Mouse (Mus musculus): ENCODE data around the gene Tada2a.

The Tada2a gene

GRCm38 (mm10) chr11:84107137-84107536 lies 22.3 kb downstream of the Tada2a start:
- no peak for DNase-seq

- DNase-seq: no peak
These were observed 25.4 kb downstream of the Tada2a start for GRCm38 (mm10) chr11:84104036-84104435.

DNA sequence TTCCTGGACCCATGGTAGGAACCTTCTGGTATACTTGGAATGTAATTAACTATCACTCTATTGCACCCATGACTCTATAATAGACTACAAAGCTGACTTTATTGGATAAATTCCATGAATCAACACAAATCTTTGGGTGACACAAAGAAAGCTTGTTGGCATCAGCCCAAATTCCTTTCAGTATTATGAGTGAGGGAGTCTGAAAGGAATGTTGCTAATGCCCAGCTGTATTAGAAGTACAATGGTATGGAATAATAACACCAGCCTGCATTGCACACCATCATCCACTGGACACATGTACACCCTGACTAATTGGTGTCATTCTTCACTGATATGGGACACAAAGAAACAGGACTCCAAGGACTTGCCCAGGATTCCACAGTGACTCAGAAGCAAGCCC lies 28.2 kb downstream of the Tada2a start:
- no peak for DNase-seq

DNA sequence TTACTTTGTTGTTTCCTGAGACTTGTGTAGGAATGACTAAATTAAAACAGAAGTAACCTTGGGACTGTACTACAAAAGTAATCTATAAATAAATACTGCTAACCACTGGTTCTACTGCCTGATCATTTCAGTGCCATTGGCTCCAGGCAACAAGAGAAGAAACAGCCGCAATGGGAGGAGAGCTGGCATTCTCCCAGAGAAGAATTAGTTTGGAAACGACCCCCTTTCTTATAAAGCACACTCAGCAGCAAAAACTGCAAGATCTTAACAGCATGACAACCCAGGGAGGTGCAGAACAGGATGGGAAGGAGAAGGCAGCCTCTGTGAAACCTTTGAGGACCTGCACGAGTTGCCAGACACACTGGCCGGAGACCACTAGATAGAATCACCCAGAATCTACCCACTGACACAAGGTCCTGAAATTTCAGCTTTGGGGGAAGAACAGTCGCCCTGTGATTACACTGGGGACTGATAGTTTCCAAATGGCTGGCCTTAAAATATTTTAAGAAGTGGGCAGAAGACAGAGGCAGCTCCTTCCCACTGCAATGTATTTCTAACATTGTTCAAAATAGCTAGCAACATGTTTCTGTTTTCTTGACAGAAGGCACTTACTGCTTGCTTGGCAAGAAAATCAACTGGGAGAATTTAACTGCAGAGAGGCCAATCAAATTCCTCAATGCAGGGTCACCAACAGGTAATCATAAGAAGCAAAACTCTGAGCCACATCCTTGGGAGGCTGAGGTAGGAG lies 32.0 kb downstream of the Tada2a start:
- DNase-seq: no peak

- no peak for DNase-seq
These were observed 34.3 kb downstream of the Tada2a start for GRCm38 (mm10) chr11:84095084-84095483.

DNA sequence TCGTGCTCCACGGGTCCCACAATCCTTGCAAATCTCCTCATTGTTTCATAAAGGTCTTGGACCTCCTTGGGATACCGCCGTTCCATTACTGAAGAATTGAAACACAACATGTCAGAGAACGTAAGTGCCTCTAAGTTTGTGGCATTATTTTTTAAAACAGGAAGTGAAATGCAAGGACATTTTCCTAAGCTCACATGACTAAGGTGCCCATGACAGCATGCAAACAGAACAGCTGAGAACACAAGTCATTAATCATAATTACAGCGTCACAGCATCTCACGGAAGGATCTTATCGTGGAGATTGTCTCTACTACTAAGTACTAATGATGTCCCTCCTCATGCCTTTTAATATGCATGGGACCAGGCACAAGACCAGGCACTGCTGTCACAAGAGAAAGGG lies 38.8 kb downstream of the Tada2a start:
- DNase-seq: no peak

- no peak for DNase-seq
These were observed 47.5 kb downstream of the Tada2a start for GRCm38 (mm10) chr11:84081901-84082300.

GRCm38 (mm10) chr11:84080327-84080726 lies 49.1 kb downstream of the Tada2a start:
- DNase-seq: no peak

DNA sequence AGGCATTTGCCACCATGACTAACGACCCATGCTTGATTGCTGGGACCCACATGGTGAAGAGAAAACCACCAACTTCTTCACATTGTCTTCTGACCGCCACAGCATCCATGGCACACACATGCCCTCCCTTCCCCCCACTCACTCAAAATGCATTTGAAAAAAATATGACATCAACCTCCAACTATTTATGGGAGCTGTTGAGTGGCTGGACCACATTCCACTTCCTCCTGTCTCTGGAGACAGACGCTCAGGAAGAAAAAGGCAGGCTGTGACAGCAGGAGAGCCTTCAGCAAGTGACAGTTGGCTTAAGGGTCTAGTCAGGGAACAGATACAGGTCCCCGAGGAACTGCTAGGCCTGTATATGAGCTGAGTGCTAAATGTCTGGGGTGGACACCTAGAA lies 49.5 kb downstream of the Tada2a start:
- DNase-seq: no peak

DNA sequence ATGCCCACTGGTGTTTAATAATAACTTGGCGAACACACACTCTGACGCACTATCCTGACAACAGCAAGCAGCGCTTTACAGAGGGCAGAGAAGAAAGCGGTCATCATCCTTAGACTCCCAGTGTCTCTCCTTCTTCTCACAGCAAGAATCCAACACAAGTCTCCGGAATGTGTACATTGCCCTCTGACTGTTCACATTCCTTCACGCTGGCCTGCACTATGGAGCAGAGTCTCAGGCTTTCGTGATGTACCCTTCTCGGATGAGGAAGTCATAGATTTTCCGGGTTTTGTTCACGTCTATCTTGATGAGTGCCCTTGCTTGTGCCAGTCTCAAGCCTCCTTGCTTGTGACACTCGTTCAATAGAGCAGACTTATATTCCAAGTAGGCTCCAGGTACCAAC lies 50.0 kb downstream of the Tada2a start:
- DNase-seq: no peak

GRCm38 (mm10) chr11:84078601-84079000 lies 50.8 kb downstream of the Tada2a start:
- no peak for DNase-seq

DNA sequence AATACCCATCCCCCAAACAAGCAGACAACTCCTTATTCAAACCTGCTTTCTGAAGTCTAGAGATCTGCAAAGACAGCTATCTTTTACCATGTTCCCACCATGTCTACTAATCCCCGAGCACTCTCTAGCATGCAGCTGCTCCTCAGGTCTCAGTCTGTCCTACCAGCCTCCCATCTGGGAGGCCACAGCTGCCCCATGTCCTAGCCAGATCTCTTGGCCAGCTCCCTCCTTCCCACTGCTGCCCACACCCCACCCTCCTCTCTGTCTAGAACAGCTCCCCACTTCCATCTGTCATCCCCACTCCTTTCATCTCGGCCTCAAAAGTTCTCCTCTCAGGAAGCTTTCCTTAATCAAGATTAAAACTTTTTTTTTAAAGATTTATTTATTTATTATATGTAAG lies 52.4 kb downstream of the Tada2a start:
- DNase-seq: no peak

- no peak for DNase-seq
These were observed 55.3 kb downstream of the Tada2a start for GRCm38 (mm10) chr11:84073816-84074764.

GRCm38 (mm10) chr11:84072904-84073651 lies 56.3 kb downstream of the Tada2a start:
- DNase-seq: no peak

GRCm38 (mm10) chr11:84069034-84069370 lies 60.4 kb downstream of the Tada2a start, which contains the start of gene Dusp14:
Dusp14 (minus strand) TSS chr11:84069261.
- DNase-seq: peak; percentile 4

DNA sequence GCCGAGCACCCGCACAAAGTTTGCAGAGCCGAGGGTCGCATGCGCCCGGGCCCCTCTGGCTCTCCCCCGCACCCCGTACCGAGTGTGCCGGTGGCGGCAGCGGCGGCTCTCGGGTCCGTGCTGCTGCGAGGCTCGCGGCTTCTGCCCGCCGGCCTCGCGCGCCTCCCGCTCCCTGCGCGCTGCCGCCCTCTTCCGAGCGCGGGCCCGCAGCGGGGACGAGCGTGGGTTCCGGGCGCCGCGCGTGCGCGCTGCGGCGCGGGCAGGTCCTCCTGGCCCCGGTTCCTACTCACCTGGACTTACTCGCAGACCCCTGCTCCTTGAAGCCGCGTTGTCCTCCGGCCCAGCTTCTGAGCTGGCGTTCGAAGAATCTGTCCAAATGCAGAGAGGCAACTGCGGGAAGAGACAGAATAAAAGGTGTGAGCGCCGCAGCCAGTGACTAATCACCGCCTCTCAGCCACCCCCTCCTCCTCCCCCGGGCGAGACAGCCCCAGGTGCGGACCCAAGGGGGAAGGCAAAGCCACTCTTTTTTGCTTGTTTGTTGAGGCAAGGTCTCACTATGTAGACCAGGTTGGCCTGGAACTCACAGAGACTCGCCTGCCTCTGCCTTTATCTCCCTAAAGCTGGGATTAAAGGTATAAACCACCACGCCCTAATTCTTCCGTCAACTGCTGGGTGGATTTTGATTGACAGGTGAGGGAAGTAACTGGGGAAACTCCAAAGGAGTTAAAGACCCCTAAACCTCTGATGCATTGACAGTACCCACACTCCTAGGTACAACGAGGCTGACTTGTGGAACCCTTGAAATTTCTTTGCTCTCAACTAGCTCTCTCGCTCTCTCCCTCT lies 61.0 kb downstream of the Tada2a start:
- DNase-seq: peak; percentile 62

- no peak for DNase-seq
These were observed 61.6 kb downstream of the Tada2a start for GRCm38 (mm10) chr11:84067720-84068190.

DNA sequence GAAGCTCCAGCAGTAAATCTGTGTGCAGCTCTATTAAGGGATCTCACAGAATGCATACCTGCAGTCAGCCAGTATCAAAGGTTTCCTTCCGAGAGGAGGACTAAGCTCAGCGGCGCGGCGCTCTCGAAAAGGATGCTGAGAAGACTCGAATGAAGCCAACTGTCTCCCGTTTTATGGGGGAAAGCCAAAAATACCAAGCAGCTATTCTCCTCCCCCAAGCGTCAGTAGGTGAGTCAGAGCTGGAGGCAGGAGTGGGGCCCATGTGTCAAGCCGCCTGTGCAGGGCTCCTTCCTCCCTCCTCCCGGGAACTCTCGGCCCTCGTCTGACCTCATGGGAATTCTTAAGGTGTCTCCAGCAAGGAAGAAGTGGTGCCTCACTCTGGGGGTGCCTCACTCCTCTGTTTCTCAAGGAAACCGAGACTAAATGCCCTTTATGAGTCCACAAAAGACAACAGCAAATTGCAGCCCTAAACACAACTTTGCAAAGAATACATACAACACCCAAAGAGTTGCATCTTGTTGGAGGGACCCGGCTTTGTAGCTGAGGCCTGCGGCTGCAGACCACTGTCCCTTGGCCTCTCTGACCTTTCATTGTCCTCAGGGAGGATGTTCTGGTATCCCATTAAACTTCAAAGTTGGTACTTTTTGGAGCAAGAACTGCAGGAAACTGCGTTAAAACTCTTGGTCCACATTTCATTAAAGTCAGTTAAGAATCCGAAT lies 62.3 kb downstream of the Tada2a start:
- DNase-seq: peak; percentile 6

GRCm38 (mm10) chr11:84066071-84066481 lies 63.3 kb downstream of the Tada2a start:
- DNase-seq: no peak

GRCm38 (mm10) chr11:84063631-84064209 lies 65.7 kb downstream of the Tada2a start:
- no peak for DNase-seq

DNA sequence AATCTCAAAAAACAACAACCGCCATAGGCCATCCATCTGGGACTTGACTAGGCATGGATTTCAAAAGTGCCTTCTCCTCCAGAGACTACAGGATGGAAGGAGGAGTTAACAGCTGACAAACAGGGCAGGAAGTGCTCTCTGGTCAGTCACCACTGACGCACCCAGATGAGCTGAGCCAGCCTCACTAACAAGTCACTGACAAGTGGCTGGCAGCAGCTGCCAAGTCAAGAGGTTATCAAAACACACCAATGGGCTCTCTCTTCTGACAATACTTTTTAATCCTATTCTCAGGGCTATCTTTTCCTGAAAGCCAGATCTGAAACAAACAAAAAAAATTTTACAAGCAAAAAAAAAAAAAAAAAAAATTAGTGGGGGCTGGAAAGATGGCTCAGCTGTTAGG lies 66.6 kb downstream of the Tada2a start:
- no peak for DNase-seq

All from thymus, postnatal 25 days (tissue).